Comparison of ENCODE assay signal across 8 mouse cellular contexts in genomic region chr17:50188662-50189345, GRCm38 (mm10). TPM values are rescaled to one million over a fixed set of nuclear protein-coding genes. Genes with fewer than 3 reads are reported as not detected.
DNase-seq lines count a peak whose midpoint lies in the region; ATAC-seq and TF ChIP-seq lines count a peak whose summit lies in the region.
"Had no signal": no experiment of that assay in that cellular context is flagged by ENCODE, and none has a peak within 500 bp of the region (broad histone marks: within the 10 kb centered on the region; RNA-seq: fewer than 3 reads in every experiment).

No protein-coding gene starts in this region.

- no peaks in the 10 kb centered on the region for H3K36me3 ChIP-seq in lung, postnatal 0 days (ENCODE audit: insufficient read depth, low read length)
- no peaks in the 10 kb centered on the region for H3K36me3 ChIP-seq in forebrain, postnatal 0 days (ENCODE audit: insufficient read depth)
- no peaks in the 10 kb centered on the region for H3K36me3 ChIP-seq in limb, embryonic 13.5 days
- no peaks in the 10 kb centered on the region for H3K36me3 ChIP-seq in stomach, embryonic 14.5 days (ENCODE audit: control insufficient read depth, insufficient read depth, low read length)

- H3K9me3 ChIP-seq in lung, postnatal 0 days (ENCODE audit: low read length): no peaks in the 10 kb centered on the region
- H3K9me3 ChIP-seq in forebrain, postnatal 0 days (ENCODE audit: low read length): no peaks in the 10 kb centered on the region
- no peaks in the 10 kb centered on the region for H3K9me3 ChIP-seq in limb, embryonic 13.5 days
- H3K9me3 ChIP-seq in stomach, embryonic 14.5 days (ENCODE audit: control insufficient read depth, low read depth, low read length): no peaks in the 10 kb centered on the region

- no peak for ATAC-seq in lung, postnatal 0 days
- no peak for ATAC-seq in forebrain, postnatal 0 days
- 0 out of 2 replicates have a peak, but pooled peaks have one; percentile 2 for ATAC-seq in limb, embryonic 13.5 days (ENCODE audit: low FRiP score, low read depth)
- peak; percentile 4; the same call in 1 of the 2 replicates for ATAC-seq in stomach, embryonic 14.5 days (ENCODE audit: insufficient number of reproducible peaks, insufficient read depth, low FRiP score, low read depth)
- no peak for ATAC-seq in granulocyte monocyte progenitor cell, adult 5-6 weeks (replicated peaks; ENCODE audit: poor library complexity, severe bottlenecking)

- 67% methylated on average over 12 of the region's 12 CpGs for WGBS in lung, postnatal 0 days
- WGBS in forebrain, postnatal 0 days: 72% methylated on average over 12 of the region's 12 CpGs
- WGBS in limb, embryonic 13.5 days: 69% methylated on average over 12 of the region's 12 CpGs
- 68% methylated on average over 12 of the region's 12 CpGs for WGBS in stomach, embryonic 14.5 days

- TF ChIP-seq CTCF in lung, postnatal 0 days (IDR thresholded peaks at IDR 0.05): no peak
- no peak for TF ChIP-seq CTCF in forebrain, postnatal 0 days (IDR thresholded peaks at IDR 0.05; ENCODE audit: low read depth)

- no peaks in the 10 kb centered on the region; the same call in 1 of the 2 replicates for H3K4me1 ChIP-seq in lung, postnatal 0 days (ENCODE audit: insufficient read depth, low read depth, low read length)
- no peaks in the 10 kb centered on the region; the same call in 1 of the 2 replicates for H3K4me1 ChIP-seq in forebrain, postnatal 0 days (ENCODE audit: insufficient read depth)
- peaks cover 29% of the 10 kb centered on the region for H3K4me1 ChIP-seq in limb, embryonic 13.5 days
- H3K4me1 ChIP-seq in stomach, embryonic 14.5 days (ENCODE audit: control insufficient read depth, insufficient read depth, low read length): no peaks in the 10 kb centered on the region

- no peak overlapping the region for H3K27ac ChIP-seq in lung, postnatal 0 days (ENCODE audit: low read length)
- H3K27ac ChIP-seq in forebrain, postnatal 0 days (ENCODE audit: low read depth, low read length): no peak overlapping the region
- no peak overlapping the region for H3K27ac ChIP-seq in limb, embryonic 13.5 days
- no peak overlapping the region for H3K27ac ChIP-seq in stomach, embryonic 14.5 days (ENCODE audit: low read length)

- no peak for DNase-seq in lung, postnatal 0 days (ENCODE audit: low spot score)
- DNase-seq in lung, adult 18-20 months: no peak
- DNase-seq in forebrain, postnatal 0 days: no peak
- no peak for DNase-seq in layer of hippocampus, adult 11-12 months (ENCODE audit: low spot score)
- DNase-seq: right cerebral cortex, adult 18-20 months had no signal

- peak overlapping the region; percentile 87; the same call in 1 of the 2 replicates for H3K4me2 ChIP-seq in lung, postnatal 0 days (replicated peaks; ENCODE audit: low read depth, low read length)
- peak overlapping the region; percentile 100 for H3K4me2 ChIP-seq in forebrain, postnatal 0 days (ENCODE audit: low read depth)
- H3K4me2 ChIP-seq in limb, embryonic 13.5 days (replicated peaks): peak overlapping the region; percentile 95
- no peak overlapping the region for H3K4me2 ChIP-seq in stomach, embryonic 14.5 days (replicated peaks; ENCODE audit: low read depth, low read length)

- TF ChIP-seq EP300 in lung, postnatal 0 days (IDR thresholded peaks at IDR 0.05): no peak

- peak overlapping the region; percentile 64; the same call in 1 of the 2 replicates for H3K4me3 ChIP-seq in lung, postnatal 0 days (ENCODE audit: low read depth, low read length)
- H3K4me3 ChIP-seq in forebrain, postnatal 0 days (ENCODE audit: low read depth, low read length): peak overlapping the region; percentile 71
- peak overlapping the region; percentile 75 for H3K4me3 ChIP-seq in limb, embryonic 13.5 days
- H3K4me3 ChIP-seq in stomach, embryonic 14.5 days (ENCODE audit: low read depth, low read length): no peak overlapping the region; the same call in 1 of the 2 replicates

- no peak overlapping the region for H3K9ac ChIP-seq in lung, postnatal 0 days (replicated peaks; ENCODE audit: low read depth)
- 0 out of 2 replicates have a peak overlapping the region, but pooled peaks have one; percentile 57 for H3K9ac ChIP-seq in forebrain, postnatal 0 days
- H3K9ac ChIP-seq in limb, embryonic 13.5 days: no peak overlapping the region
- H3K9ac ChIP-seq in stomach, embryonic 14.5 days (replicated peaks; ENCODE audit: low read depth, low read length): no peak overlapping the region

- H3K27me3 ChIP-seq in lung, postnatal 0 days (replicated peaks; ENCODE audit: insufficient read depth, low read length): peaks cover 4% of the 10 kb centered on the region; the same call in 1 of the 2 replicates
- 0 out of 2 replicates have a peak, but pooled peaks cover 4% of the 10 kb centered on the region for H3K27me3 ChIP-seq in forebrain, postnatal 0 days (ENCODE audit: insufficient read depth, low read length)
- peaks cover 34% of the 10 kb centered on the region for H3K27me3 ChIP-seq in limb, embryonic 13.5 days
- H3K27me3 ChIP-seq in stomach, embryonic 14.5 days (ENCODE audit: control insufficient read depth, insufficient read depth, low read length): no peaks in the 10 kb centered on the region

RNA-seq across cellular contexts. Expression of gene Rftn1, which starts 1.7 kb away (rescaled TPM):
- 16.9 and 18.2 TPM in 2 replicates for polyA plus RNA-seq in lung, postnatal 0 days (2015; fragmentation: Nextera tagmentation; extraction: Ambion mirVana)
- 30.6 and 58.3 TPM in 2 replicates for total RNA-seq in forebrain, postnatal 0 days (2014; rRNA removed)
- polyA plus RNA-seq in forebrain, postnatal 0 days (2015; fragmentation: Nextera tagmentation; extraction: Ambion mirVana): 13.4 and 27.4 TPM in 2 replicates
- 17.2 TPM in 2 replicates for polyA plus RNA-seq in limb, embryonic 13.5 days (2015; fragmentation: Nextera tagmentation; extraction: Ambion mirVana)
- polyA plus RNA-seq in stomach, embryonic 14.5 days (2014; fragmentation: Nextera tagmentation; extraction: Ambion mirVana): 8.3 and 9.3 TPM in 2 replicates
- total RNA-seq in granulocyte monocyte progenitor cell, adult 5-6 weeks (2014; fragmentation: Nextera tagmentation): 9.8 and 25.8 TPM in 2 replicates
- 26.4 and 32.4 TPM in 2 replicates for total RNA-seq in granulocyte monocyte progenitor cell, adult 5-6 weeks (2017)

Comparison
In these comparisons a context has a peak if more than half of its experiments do, and no peak if none do; other contexts are left out.
1. ATAC-seq: peak in limb, embryonic 13.5 days (single experiment) and stomach, embryonic 14.5 days (single experiment); none in lung, postnatal 0 days (single experiment), forebrain, postnatal 0 days (single experiment) and granulocyte monocyte progenitor cell, adult 5-6 weeks (single experiment).